Mouse (Mus musculus) brain, embryonic 14.5 days (tissue): ENCODE measurements at regions not wholly inside any gene's neighbourhood (a gene's known extent, or its start where the extent isn't known, plus 50 kb on each side); places are given as distances from the start of the nearest gene placed in this dataset.

Experiments
- CTCF ChIP-seq: fragments of 200-500 bp; IDR thresholded peaks from 2 replicates; pipeline ENCODE4 v1.5.1; 2012; ENCODE audit warnings: inconsistent platforms, mild to moderate bottlenecking, moderate library complexity, borderline replicate concordance; ENCODE audit not compliant: insufficient read depth, insufficient read length; ENCODE audit errors: extremely low read depth
- POLR2A ChIP-seq: fragments of 200-500 bp; IDR thresholded peaks from 2 replicates; pipeline ENCODE4 v1.6.1; 2012; ENCODE audit warnings: mild to moderate bottlenecking, inconsistent platforms, borderline replicate concordance; ENCODE audit not compliant: poor library complexity, insufficient read depth, insufficient read length, severe bottlenecking; ENCODE audit errors: extremely low read depth

- TF ChIP-seq CTCF: no peak
- no peak for TF ChIP-seq POLR2A
Observed at GRCm38 (mm10) chr12:66060326-66060725, 223.9 kb downstream of the Rpl10l start.
